Mouse (Mus musculus): ENCODE measurements around the gene Mlh3. TPM values are rescaled to one million over a fixed set of nuclear protein-coding genes. Genes with fewer than 3 reads are reported as not detected.

Mlh3 gene
- polyA plus RNA-seq, 1 experiment from 2014 or later: 11.7 TPM

DNA sequence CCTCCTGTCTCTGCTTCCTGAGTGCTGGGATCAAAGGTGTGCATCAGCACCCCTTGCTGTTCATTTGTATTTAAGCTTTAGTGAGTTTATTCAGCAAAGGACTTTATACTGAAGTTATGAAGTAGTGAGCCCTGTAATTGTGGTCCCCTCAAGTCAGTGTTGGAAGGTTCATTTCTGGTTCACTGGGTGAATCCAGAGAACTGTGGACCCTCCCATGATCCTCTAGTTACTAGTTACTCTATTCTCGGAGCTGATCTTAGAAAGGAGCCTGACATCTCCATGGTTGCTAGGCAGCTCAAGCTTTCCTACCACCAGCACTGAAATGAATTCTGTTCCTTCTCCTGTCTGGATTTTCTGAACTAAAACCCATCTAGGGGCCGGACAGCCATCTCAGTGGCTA, 25.1 kb upstream of the Mlh3 start:
- ATAC-seq: no peak
- Histone ChIP-seq H3K4me1 (replicated peaks; ENCODE audit: control insufficient read depth, insufficient read depth, low read length) (no peaks in the 10 kb centered on the region), H3K36me3 (ENCODE audit: control insufficient read depth, insufficient read depth) (no peaks in the 10 kb centered on the region), H3K4me3 (replicated peaks; ENCODE audit: low read length) (no peak overlapping the region), H3K9ac (replicated peaks; ENCODE audit: low read depth, low read length) (no peak overlapping the region), H3K9me3 (ENCODE audit: control insufficient read depth, low read length) (no peaks in the 10 kb centered on the region), H3K27ac (ENCODE audit: low read length) (no peak overlapping the region), H3K4me2 (ENCODE audit: low read length) (no peak overlapping the region), H3K27me3 (replicated peaks; ENCODE audit: control insufficient read depth, insufficient read depth, low read length) (no peaks in the 10 kb centered on the region)
- 90% methylated on average over 2 of the region's 2 CpGs for WGBS

DNA sequence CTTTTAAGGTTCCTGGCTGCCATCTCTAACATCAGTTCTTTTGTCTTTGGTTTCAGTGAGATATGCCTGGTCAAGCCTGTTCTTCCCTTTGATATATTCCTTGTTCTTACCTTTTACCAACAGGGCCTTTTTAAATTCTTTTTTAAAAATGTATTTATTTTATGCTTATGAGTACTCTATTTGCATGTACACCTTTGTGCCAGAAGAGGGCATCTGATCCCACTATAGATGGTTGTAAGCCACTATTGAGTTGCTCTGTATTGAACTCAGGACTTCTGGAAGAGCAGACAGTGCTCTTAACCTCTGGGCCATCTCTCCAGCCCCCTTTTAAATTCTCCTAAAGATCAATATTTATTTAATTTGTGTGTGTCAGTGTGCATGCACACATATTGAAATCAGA, 22.5 kb upstream of the Mlh3 start:
- no peak for ATAC-seq
- Histone ChIP-seq H3K9me3 (ENCODE audit: control insufficient read depth, low read length) (no peaks in the 10 kb centered on the region), H3K4me1 (replicated peaks; ENCODE audit: control insufficient read depth, insufficient read depth, low read length) (peaks cover 14% of the 10 kb centered on the region), H3K27ac (ENCODE audit: low read length) (no peak overlapping the region), H3K9ac (replicated peaks; ENCODE audit: low read depth, low read length) (no peak overlapping the region), H3K4me3 (replicated peaks; ENCODE audit: low read length) (no peak overlapping the region), H3K27me3 (replicated peaks; ENCODE audit: control insufficient read depth, insufficient read depth, low read length) (no peaks in the 10 kb centered on the region), H3K4me2 (ENCODE audit: low read length) (no peak overlapping the region), H3K36me3 (ENCODE audit: control insufficient read depth, insufficient read depth) (no peaks in the 10 kb centered on the region)

DNA sequence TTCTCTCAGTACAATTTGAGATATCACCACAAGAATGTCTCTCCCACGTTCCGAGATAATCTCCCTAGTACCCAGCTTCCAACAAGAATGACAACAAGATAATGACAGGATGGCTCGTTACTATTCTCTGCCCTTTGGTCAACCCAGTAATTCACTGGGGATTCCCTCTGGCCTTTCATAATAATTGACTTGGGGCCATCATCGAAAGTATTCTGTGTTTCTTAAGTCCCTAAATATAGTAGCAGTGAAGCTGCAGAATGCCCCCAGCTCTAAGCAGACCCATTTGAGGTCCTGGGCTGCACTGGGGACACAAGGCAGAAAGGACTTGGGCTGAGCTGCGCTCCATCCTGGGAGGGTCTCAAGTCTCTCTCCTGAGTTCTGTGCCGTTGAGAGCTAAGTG, 21.9 kb upstream of the Mlh3 start:
- H3K27me3 ChIP-seq (replicated peaks; ENCODE audit: control insufficient read depth, insufficient read depth, low read length): no peaks in the 10 kb centered on the region
- H3K9me3 ChIP-seq (ENCODE audit: control insufficient read depth, low read length): no peaks in the 10 kb centered on the region
- no peak overlapping the region for H3K4me2 ChIP-seq (ENCODE audit: low read length)
- H3K27ac ChIP-seq (ENCODE audit: low read length): no peak overlapping the region
- WGBS: 74% methylated on average over 6 of the region's 6 CpGs
- H3K4me1 ChIP-seq (replicated peaks; ENCODE audit: control insufficient read depth, insufficient read depth, low read length): peaks cover 15% of the 10 kb centered on the region
- H3K36me3 ChIP-seq (ENCODE audit: control insufficient read depth, insufficient read depth): no peaks in the 10 kb centered on the region
- no peak overlapping the region for H3K4me3 ChIP-seq (replicated peaks; ENCODE audit: low read length)
- no peak for ATAC-seq
- H3K9ac ChIP-seq (replicated peaks; ENCODE audit: low read depth, low read length): no peak overlapping the region

DNA sequence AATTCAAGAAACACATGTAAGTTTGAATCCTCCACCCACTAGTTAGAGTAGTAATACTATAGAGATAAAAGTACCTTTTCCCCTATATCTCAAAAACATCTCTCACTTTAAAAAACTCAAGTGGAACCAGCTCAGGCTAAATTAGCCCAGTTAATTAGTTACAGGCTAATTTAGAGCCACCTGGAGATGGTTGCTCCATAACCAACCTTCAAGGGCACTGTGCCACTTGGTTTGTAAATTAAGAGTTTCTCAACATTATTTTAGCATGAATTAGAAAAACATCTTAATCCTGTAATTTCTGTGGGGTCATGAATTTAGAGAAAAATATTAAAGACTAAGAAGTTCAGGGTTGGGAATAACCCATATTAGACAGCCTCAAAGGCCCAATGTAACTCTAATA, 21.1 kb upstream of the Mlh3 start:
- Histone ChIP-seq H3K36me3 (ENCODE audit: control insufficient read depth, insufficient read depth) (no peaks in the 10 kb centered on the region), H3K9me3 (ENCODE audit: control insufficient read depth, low read length) (no peaks in the 10 kb centered on the region), H3K4me2 (ENCODE audit: low read length) (no peak overlapping the region), H3K4me1 (replicated peaks; ENCODE audit: control insufficient read depth, insufficient read depth, low read length) (peaks cover 15% of the 10 kb centered on the region), H3K27ac (ENCODE audit: low read length) (no peak overlapping the region), H3K9ac (replicated peaks; ENCODE audit: low read depth, low read length) (no peak overlapping the region), H3K4me3 (replicated peaks; ENCODE audit: low read length) (no peak overlapping the region), H3K27me3 (replicated peaks; ENCODE audit: control insufficient read depth, insufficient read depth, low read length) (no peaks in the 10 kb centered on the region)
- ATAC-seq: no peak

DNA sequence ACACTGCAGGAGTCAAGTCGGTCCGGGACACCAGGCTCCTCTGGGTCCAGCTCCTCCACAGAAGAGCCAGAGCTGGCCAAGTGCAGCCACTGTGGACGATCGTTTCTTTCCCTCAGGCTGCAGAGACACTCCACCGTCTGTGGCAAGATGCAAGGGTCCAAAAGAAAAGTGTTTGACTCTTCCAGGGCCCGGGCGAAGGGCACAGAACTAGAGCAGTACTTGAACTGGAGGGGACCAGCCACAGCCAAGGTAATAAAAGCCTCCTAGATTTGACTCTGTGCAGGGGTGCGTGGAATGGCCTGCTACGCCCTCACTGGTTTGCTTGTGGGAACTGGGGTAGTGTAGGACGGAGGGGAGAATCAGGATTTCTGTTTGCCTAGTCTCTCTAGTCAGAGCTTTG, 20.2 kb upstream of the Mlh3 start:
- WGBS: 85% methylated on average over 10 of the region's 10 CpGs
- no peaks in the 10 kb centered on the region for H3K9me3 ChIP-seq (ENCODE audit: control insufficient read depth, low read length)
- no peak overlapping the region for H3K27ac ChIP-seq (ENCODE audit: low read length)
- H3K9ac ChIP-seq (replicated peaks; ENCODE audit: low read depth, low read length): no peak overlapping the region
- peaks cover 15% of the 10 kb centered on the region for H3K4me1 ChIP-seq (replicated peaks; ENCODE audit: control insufficient read depth, insufficient read depth, low read length)
- no peaks in the 10 kb centered on the region for H3K36me3 ChIP-seq (ENCODE audit: control insufficient read depth, insufficient read depth)
- ATAC-seq: no peak
- H3K4me3 ChIP-seq (replicated peaks; ENCODE audit: low read length): no peak overlapping the region
- H3K27me3 ChIP-seq (replicated peaks; ENCODE audit: control insufficient read depth, insufficient read depth, low read length): no peaks in the 10 kb centered on the region
- H3K4me2 ChIP-seq (ENCODE audit: low read length): no peak overlapping the region

DNA sequence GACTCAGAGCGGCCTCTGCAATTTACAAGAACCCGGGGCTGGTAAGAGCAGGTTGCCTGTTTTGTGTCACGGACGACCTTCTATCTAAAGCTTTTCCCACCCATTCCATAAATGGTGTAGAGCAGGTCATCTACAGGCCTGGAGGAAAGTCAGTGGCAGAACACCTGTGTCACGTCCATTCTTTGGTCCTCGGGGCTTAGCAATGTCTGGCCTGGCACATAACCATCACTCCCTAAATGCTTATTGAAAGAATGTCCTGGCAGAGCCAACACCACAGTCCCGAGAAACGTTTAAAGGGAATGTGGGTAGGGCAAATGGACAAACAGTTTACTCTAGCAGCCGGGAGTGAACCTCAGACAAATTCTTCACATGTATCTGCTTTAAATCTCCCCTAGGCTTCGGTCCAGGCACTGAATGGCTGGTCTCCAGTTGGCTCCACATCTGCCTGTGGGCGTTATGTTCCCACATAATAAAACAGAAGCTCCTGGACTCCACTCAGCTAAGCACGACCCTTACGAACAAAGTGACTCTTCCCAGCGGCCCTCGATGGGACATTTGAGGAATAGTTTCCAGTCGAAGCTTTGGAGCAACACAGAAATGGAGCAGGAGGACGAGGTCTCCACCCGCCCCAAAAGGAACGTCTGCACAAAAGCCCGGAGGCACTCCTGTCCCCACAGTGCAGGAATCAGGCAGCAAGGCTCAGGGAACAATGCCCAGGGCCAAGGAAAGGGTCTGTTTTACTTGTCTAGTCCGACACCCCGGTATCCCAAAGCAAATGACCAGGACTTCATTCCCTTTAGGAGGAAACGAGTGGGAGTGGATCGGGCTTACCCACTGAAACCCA, 19.0 kb upstream of the Mlh3 start:
- no peak for ATAC-seq
- Histone ChIP-seq H3K27ac (ENCODE audit: low read length) (no peak overlapping the region), H3K36me3 (ENCODE audit: control insufficient read depth, insufficient read depth) (no peaks in the 10 kb centered on the region)

DNA sequence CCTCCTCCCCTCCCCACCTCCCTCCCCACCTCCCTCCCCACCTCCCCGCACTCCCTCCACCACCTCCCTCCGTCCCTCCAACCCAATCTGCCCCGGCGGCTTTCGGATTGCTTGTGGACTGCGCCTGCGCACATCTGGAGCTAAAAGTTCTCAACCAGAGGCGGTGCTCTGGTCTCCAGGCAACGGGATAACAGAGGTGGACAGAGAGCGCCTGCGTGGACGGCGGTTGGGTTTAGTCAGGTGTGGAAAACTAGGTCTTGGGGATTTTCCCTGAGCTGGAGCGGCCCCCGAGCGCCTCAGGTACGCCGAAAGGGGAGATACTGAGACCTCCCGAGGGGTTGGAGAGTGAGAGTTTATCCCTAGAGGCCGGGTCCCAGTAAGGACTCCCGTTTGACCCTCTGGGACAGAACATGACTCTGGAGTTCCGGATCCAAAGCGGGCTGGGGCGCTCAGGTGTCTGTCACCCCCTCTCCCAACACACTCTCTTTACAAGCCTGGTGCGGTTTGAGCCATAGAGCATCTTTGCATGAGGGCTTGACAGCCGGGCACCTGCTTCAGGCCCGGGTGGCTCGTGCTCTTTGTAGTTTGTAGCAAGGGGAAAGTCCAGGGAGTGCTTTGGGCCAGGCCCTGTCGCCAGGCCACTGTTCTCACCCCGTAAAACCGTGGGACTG, 18.2 kb upstream of the Mlh3 start, which contains the start of gene Zc2hc1c:
Gene Zc2hc1c, plus strand, starts transcription at position 106 of the 671 bp plus-strand sequence.
- Histone ChIP-seq H3K4me1 (replicated peaks; ENCODE audit: control insufficient read depth, insufficient read depth, low read length) (peaks cover 15% of the 10 kb centered on the region), H3K9ac (replicated peaks; ENCODE audit: low read depth, low read length) (peak within 1 kb of the TSS; percentile 51), H3K4me2 (ENCODE audit: low read length) (peak within 1 kb of the TSS; percentile 80), H3K27me3 (replicated peaks; ENCODE audit: control insufficient read depth, insufficient read depth, low read length) (no peaks in the 10 kb centered on the region), H3K27ac (ENCODE audit: low read length) (no peak within 1 kb of the TSS), H3K9me3 (ENCODE audit: control insufficient read depth, low read length) (no peaks in the 10 kb centered on the region), H3K36me3 (ENCODE audit: control insufficient read depth, insufficient read depth) (no peaks in the 10 kb centered on the region), H3K4me3 (replicated peaks; ENCODE audit: low read length) (peak within 1 kb of the TSS; percentile 44)
- WGBS: under 1% methylated on average over 29 of the region's 31 CpGs
- peak; percentile 84 for ATAC-seq

More for the DNA sequence above, 19.0 kb upstream of the Mlh3 start:
- Histone ChIP-seq H3K27me3 (replicated peaks; ENCODE audit: control insufficient read depth, insufficient read depth, low read length) (no peaks in the 10 kb centered on the region), H3K4me1 (replicated peaks; ENCODE audit: control insufficient read depth, insufficient read depth, low read length) (peaks cover 15% of the 10 kb centered on the region), H3K9me3 (ENCODE audit: control insufficient read depth, low read length) (no peaks in the 10 kb centered on the region), H3K4me2 (ENCODE audit: low read length) (peak overlapping the region; percentile 80), H3K9ac (replicated peaks; ENCODE audit: low read depth, low read length) (0 out of 2 replicates have a peak overlapping the region, but pooled peaks have one; percentile 13), H3K4me3 (replicated peaks; ENCODE audit: low read length) (peak overlapping the region; percentile 44; the same call in 1 of the 2 replicates)
- 58% methylated on average over 24 of the region's 24 CpGs for WGBS

DNA sequence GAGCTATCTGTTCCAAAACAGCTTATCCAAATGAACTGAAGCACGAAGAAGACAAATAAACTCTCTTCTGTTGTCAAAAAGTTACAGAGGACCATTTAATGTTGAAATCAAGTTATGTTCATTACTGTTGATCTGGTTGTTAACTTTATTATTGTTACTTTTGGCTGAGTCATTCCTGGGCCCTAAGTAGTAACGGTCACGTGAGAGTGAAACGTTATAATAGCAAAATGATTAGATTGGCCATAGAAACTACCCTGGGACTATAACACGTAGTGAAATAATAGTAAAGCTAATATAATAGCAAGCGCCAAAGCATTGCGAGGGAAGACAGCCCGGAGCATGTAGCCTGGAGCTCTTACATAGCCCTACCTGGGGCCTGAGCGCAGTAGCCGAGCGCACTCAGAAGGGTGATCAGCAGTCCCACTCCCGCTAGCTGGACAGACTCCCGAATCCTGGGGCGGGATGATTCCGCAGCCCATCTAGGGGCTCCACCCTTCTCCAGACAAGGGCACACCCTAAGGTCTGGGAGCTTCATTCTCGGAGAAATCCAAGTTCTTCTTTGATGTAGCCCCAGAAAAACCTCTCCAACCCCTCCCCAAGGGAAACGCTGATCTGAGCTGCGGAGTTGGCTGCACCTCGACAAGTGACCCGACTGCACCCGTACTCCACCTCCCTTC, 17.5 kb upstream of the Mlh3 start, which contains the start of gene Acyp1:
Gene Acyp1, minus strand, starts transcription at position 630 of the 677 bp plus-strand sequence.
- WGBS: 10% methylated on average over 21 of the region's 21 CpGs
- peak; percentile 47; the same call in 1 of the 2 replicates for ATAC-seq
- Histone ChIP-seq H3K9ac (replicated peaks; ENCODE audit: low read depth, low read length) (peak within 1 kb of the TSS; percentile 51), H3K4me2 (ENCODE audit: low read length) (peak within 1 kb of the TSS; percentile 80), H3K36me3 (ENCODE audit: control insufficient read depth, insufficient read depth) (no peaks in the 10 kb centered on the region), H3K27me3 (replicated peaks; ENCODE audit: control insufficient read depth, insufficient read depth, low read length) (no peaks in the 10 kb centered on the region), H3K9me3 (ENCODE audit: control insufficient read depth, low read length) (no peaks in the 10 kb centered on the region), H3K4me3 (replicated peaks; ENCODE audit: low read length) (peak within 1 kb of the TSS; percentile 44), H3K27ac (ENCODE audit: low read length) (no peak within 1 kb of the TSS), H3K4me1 (replicated peaks; ENCODE audit: control insufficient read depth, insufficient read depth, low read length) (peaks cover 15% of the 10 kb centered on the region)

DNA sequence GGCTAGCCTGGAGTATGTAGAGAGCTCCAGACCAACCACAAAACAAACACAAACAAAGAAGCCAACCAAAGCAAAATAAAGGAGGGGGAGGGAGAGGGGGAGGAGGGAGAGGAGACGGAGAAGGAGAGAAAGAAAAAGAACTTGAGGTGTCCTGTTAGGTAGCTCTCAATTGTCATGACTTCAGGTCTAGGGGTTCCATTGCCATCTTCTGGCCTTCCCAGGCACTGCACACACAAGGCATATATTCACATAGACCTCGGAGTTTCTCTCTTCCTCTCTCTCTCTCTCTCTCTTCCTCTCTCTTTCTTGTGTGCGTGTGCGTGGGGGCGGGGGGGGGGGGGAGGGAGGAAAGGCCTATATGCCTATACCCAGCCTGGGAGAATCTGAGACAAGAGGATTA, 16.5 kb upstream of the Mlh3 start:
- H3K4me1 ChIP-seq (replicated peaks; ENCODE audit: control insufficient read depth, insufficient read depth, low read length): peaks cover 15% of the 10 kb centered on the region
- 37% methylated on average over 3 of the region's 5 CpGs for WGBS
- ATAC-seq: no peak

More for the DNA sequence above, 16.5 kb upstream of the Mlh3 start:
- H3K9ac ChIP-seq (replicated peaks; ENCODE audit: low read depth, low read length): no peak overlapping the region
- H3K9me3 ChIP-seq (ENCODE audit: control insufficient read depth, low read length): no peaks in the 10 kb centered on the region
- H3K27me3 ChIP-seq (replicated peaks; ENCODE audit: control insufficient read depth, insufficient read depth, low read length): no peaks in the 10 kb centered on the region
- no peak overlapping the region for H3K4me3 ChIP-seq (replicated peaks; ENCODE audit: low read length)
- H3K36me3 ChIP-seq (ENCODE audit: control insufficient read depth, insufficient read depth): no peaks in the 10 kb centered on the region
- no peak overlapping the region for H3K27ac ChIP-seq (ENCODE audit: low read length)
- no peak overlapping the region for H3K4me2 ChIP-seq (ENCODE audit: low read length)

All from forebrain, embryonic 16.5 days (tissue).